Comparison of ENCODE assay signal across 8 mouse cellular contexts in genomic region chr12:88709223-88709622, GRCm38 (mm10). TPM values are rescaled to one million over a fixed set of nuclear protein-coding genes. Genes with fewer than 3 reads are reported as not detected.
A peak's percentile ranks its signal among the peaks of the same experiment; 100 is the strongest.
DNase-seq lines count a peak whose midpoint lies in the region; ATAC-seq and TF ChIP-seq lines count a peak whose summit lies in the region.

No protein-coding gene starts in this region.

- H3K4me2 ChIP-seq in embryonic facial prominence, embryonic 14.5 days (ENCODE audit: low read depth, low read length): no peak overlapping the region
- H3K4me2 ChIP-seq in hindbrain, postnatal 0 days (ENCODE audit: low read depth, low read length): no peak overlapping the region
- no peak overlapping the region for H3K4me2 ChIP-seq in liver, embryonic 13.5 days
- H3K4me2 ChIP-seq in neural tube, embryonic 15.5 days: no peak overlapping the region; the same call in 1 of the 2 replicates

- H3K4me1 ChIP-seq in embryonic facial prominence, embryonic 14.5 days (ENCODE audit: control insufficient read depth, insufficient read depth, low read length): no peaks in the 10 kb centered on the region
- H3K4me1 ChIP-seq in hindbrain, postnatal 0 days (ENCODE audit: insufficient read depth, low read length): no peaks in the 10 kb centered on the region
- no peaks in the 10 kb centered on the region for H3K4me1 ChIP-seq in liver, embryonic 13.5 days (replicated peaks)
- peaks cover 10% of the 10 kb centered on the region for H3K4me1 ChIP-seq in neural tube, embryonic 15.5 days

- H3K9ac ChIP-seq in embryonic facial prominence, embryonic 14.5 days (ENCODE audit: low read depth, low read length): no peak overlapping the region
- H3K9ac ChIP-seq in hindbrain, postnatal 0 days (replicated peaks; ENCODE audit: low read length): no peak overlapping the region
- H3K9ac ChIP-seq in liver, embryonic 13.5 days: no peak overlapping the region
- no peak overlapping the region for H3K9ac ChIP-seq in neural tube, embryonic 15.5 days (replicated peaks)

- H3K9me3 ChIP-seq in embryonic facial prominence, embryonic 14.5 days (ENCODE audit: control insufficient read depth, low read length): no peaks in the 10 kb centered on the region
- H3K9me3 ChIP-seq in hindbrain, postnatal 0 days (ENCODE audit: low read length): no peaks in the 10 kb centered on the region
- H3K9me3 ChIP-seq in liver, embryonic 13.5 days (replicated peaks): no peaks in the 10 kb centered on the region
- H3K9me3 ChIP-seq in neural tube, embryonic 15.5 days (replicated peaks): no peaks in the 10 kb centered on the region

- H3K4me3 ChIP-seq in embryonic facial prominence, embryonic 14.5 days (ENCODE audit: low read depth, low read length): no peak overlapping the region
- H3K4me3 ChIP-seq in hindbrain, postnatal 0 days (ENCODE audit: low read length): no peak overlapping the region
- H3K4me3 ChIP-seq in liver, embryonic 13.5 days (replicated peaks): no peak overlapping the region
- no peak overlapping the region for H3K4me3 ChIP-seq in neural tube, embryonic 15.5 days (replicated peaks)

- intact Hi-C loops in gastrocnemius, postnatal 14 days (cut with DNase I; ENCODE audit: low total_unique reads): no loop called here

- 8% methylated on average over 11 of the region's 11 CpGs for WGBS in embryonic facial prominence, embryonic 14.5 days
- 8% methylated on average over 11 of the region's 11 CpGs for WGBS in hindbrain, postnatal 0 days
- 9% methylated on average over 11 of the region's 11 CpGs for WGBS in liver, embryonic 13.5 days (ENCODE audit: insufficient replicate concordance)
- 8% methylated on average over 11 of the region's 11 CpGs for WGBS in neural tube, embryonic 15.5 days

- no peak overlapping the region for H3K27ac ChIP-seq in embryonic facial prominence, embryonic 14.5 days (replicated peaks; ENCODE audit: low read depth, low read length)
- H3K27ac ChIP-seq in hindbrain, postnatal 0 days: no peak overlapping the region
- no peak overlapping the region for H3K27ac ChIP-seq in liver, embryonic 13.5 days
- no peak overlapping the region for H3K27ac ChIP-seq in neural tube, embryonic 15.5 days (replicated peaks)

- no peaks in the 10 kb centered on the region for H3K27me3 ChIP-seq in embryonic facial prominence, embryonic 14.5 days (replicated peaks; ENCODE audit: control insufficient read depth, insufficient read depth, low read length)
- no peaks in the 10 kb centered on the region for H3K27me3 ChIP-seq in hindbrain, postnatal 0 days (ENCODE audit: insufficient read depth, low read length)
- no peaks in the 10 kb centered on the region for H3K27me3 ChIP-seq in liver, embryonic 13.5 days
- no peaks in the 10 kb centered on the region for H3K27me3 ChIP-seq in neural tube, embryonic 15.5 days (replicated peaks)

- DNase-seq in gastrocnemius, postnatal 14 days: peak; percentile 49
- no peak for DNase-seq in gastrocnemius, adult 18-20 months (ENCODE audit: low spot score)
- peak; percentile 13 to 38 for DNase-seq in adrenal gland, adult 18-20 months (ENCODE audit: low spot score in 2 of 2)
- peak; percentile 89 for DNase-seq in embryonic facial prominence, embryonic 14.5 days (ENCODE audit: low spot score)
- DNase-seq in hindbrain, postnatal 0 days (ENCODE audit: low spot score): peak; percentile 82
- peak; percentile 11 for DNase-seq in liver, embryonic 13.5 days
- DNase-seq in frontal cortex, postnatal 25 days (ENCODE audit: low spot score in 2 of 2): no peak

- no peaks in the 10 kb centered on the region for H3K36me3 ChIP-seq in embryonic facial prominence, embryonic 14.5 days (ENCODE audit: control insufficient read depth, insufficient read depth, low read length)
- no peaks in the 10 kb centered on the region for H3K36me3 ChIP-seq in hindbrain, postnatal 0 days (ENCODE audit: insufficient read depth, low read length)
- H3K36me3 ChIP-seq in liver, embryonic 13.5 days: no peaks in the 10 kb centered on the region
- H3K36me3 ChIP-seq in neural tube, embryonic 15.5 days: no peaks in the 10 kb centered on the region

- ATAC-seq in embryonic facial prominence, embryonic 14.5 days (ENCODE audit: low read depth): peak; percentile 89
- peak; percentile 81; the same call in 1 of the 2 replicates for ATAC-seq in hindbrain, postnatal 0 days
- no peak for ATAC-seq in liver, embryonic 13.5 days (ENCODE audit: low read depth)
- ATAC-seq in neural tube, embryonic 15.5 days (ENCODE audit: low FRiP score): peak; percentile 61; the same call in 1 of the 2 replicates

- TF ChIP-seq CTCF in hindbrain, postnatal 0 days (IDR thresholded peaks at IDR 0.05; ENCODE audit: low read depth): peak; percentile 74

RNA-seq across cellular contexts. Expression of gene Nrxn3, which starts 13.5 kb away (rescaled TPM):
- under 1 TPM; 0.51 to 0.55 TPM for total RNA-seq in gastrocnemius, postnatal 14 days (2021)
- under 1 TPM; 0.05 TPM for total RNA-seq in gastrocnemius, adult 18-20 months (2021)
- under 1 TPM; 0.06 to 0.07 TPM for total RNA-seq in adrenal gland, adult 18-20 months (2021)
- polyA plus RNA-seq in embryonic facial prominence, embryonic 14.5 days (2014; fragmentation: Nextera tagmentation; extraction: Ambion mirVana): 2.3 and 2.6 TPM in 2 replicates
- total RNA-seq in hindbrain, postnatal 0 days (2014; rRNA removed): 100 and 103 TPM in 2 replicates
- polyA plus RNA-seq in hindbrain, postnatal 0 days (2015; fragmentation: Nextera tagmentation; extraction: Ambion mirVana): 82.3 and 87.8 TPM in 2 replicates
- polyA plus RNA-seq in liver, embryonic 13.5 days (2015; fragmentation: Nextera tagmentation; extraction: Ambion mirVana): 0.70 and 0.82 TPM in 2 replicates
- 80.7 and 96.7 TPM in 2 replicates for polyA plus RNA-seq in neural tube, embryonic 15.5 days (2015; fragmentation: Nextera tagmentation; extraction: Ambion mirVana)

Comparison
In these comparisons a context has a peak if more than half of its experiments do, and no peak if none do; other contexts are left out.
1. DNase-seq: peak in gastrocnemius, postnatal 14 days (single experiment), adrenal gland, adult 18-20 months (2 of 2), embryonic facial prominence, embryonic 14.5 days (single experiment), hindbrain, postnatal 0 days (single experiment) and liver, embryonic 13.5 days (single experiment); none in gastrocnemius, adult 18-20 months (single experiment) and frontal cortex, postnatal 25 days (0 of 2).
2. RNA of gene Nrxn3, which starts 13.5 kb away (total RNA-seq): 100 to 103 TPM in hindbrain, postnatal 0 days; 0.51 to 0.55 TPM in gastrocnemius, postnatal 14 days, 0.06 to 0.07 TPM in adrenal gland, adult 18-20 months and 0.05 TPM in gastrocnemius, adult 18-20 months; every median in the first group is over 10 times any median in the second.